Mouse (Mus musculus) telencephalon, adult 2 months (tissue): ENCODE data around the gene Tmem132e.
A peak's percentile ranks its signal among the peaks of the same experiment; 100 is the strongest.

ENCODE experiments used
- DNase-seq: peaks from one replicate; pipeline ENCODE4 v3.0.0-alpha.2; 2011; ENCODE audit warnings: low read depth, low spot score

Tmem132e gene

GRCm38 (mm10) chr11:82388371-82389313 is at the start of gene Tmem132e:
Tmem132e (plus strand) TSS chr11:82388900.
- DNase-seq = no peak

DNA sequence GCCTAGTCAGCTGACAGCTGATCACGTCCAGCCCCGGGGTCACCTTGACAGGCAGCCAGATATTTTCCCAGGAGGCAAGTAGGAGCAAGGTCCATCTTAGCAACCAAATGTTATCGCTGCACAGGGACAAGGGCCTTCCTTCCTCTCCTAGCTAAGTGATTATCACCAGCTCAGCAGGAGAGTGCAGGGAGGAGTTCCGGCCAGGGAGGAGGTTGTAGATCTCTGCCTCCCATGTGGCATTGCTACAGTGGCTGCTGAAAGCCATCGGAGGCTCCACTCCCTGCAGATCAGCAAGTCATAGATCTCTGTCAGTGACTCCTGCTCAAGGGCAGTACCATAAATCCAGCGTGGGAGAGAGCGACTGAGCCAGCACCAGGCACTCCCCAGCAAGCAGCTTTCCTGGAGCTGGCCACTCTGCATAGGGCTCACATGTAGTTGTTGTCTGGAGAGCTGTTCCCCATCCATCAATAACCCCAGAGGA is 48.7 kb upstream of the Tmem132e start:
- DNase-seq = no peak

GRCm38 (mm10) chr11:82340416-82340815 is 48.3 kb upstream of the Tmem132e start:
- DNase-seq = no peak

- no peak for DNase-seq
These were observed 47.8 kb upstream of the Tmem132e start for GRCm38 (mm10) chr11:82340900-82341299.

DNA sequence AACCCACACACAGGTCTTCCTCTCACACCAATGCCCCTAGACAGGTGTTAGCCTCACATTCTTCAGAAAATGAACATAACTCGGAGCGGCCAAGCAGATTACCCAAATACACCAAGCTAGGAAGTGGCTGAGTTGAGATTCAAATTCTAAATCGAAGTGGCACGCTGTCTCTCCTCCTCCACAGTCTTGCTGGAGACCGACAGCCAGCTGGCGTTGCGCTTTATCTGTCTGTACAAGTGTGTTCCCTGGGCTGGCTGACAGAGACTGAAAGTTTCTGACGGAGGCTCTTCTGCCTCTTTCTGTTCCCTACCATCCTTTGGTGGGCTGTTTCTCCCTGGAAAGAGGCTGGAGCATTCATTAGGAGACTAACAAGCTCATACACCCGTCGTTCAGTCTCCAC is 37.7 kb upstream of the Tmem132e start:
- peak; percentile 41 for DNase-seq

DNA sequence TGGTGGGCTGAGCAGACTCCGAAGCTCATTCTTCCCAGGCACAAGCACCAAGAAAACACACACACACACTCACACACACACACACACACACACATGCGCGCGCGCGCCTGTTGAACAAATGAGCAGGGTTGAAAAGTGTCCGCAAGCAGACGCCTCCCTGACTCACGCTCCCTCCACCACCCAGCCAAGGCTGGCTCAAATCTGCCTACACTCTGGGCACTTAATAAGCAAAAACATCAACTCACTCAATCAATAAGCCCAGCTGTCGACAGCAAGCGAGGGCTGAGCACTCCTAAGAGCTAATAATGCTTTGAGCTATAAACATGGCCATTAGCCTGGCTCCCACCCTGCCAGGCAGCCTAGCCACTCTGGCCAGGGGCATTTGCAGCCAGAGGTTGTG is 18.5 kb upstream of the Tmem132e start:
- DNase-seq = no peak

DNA sequence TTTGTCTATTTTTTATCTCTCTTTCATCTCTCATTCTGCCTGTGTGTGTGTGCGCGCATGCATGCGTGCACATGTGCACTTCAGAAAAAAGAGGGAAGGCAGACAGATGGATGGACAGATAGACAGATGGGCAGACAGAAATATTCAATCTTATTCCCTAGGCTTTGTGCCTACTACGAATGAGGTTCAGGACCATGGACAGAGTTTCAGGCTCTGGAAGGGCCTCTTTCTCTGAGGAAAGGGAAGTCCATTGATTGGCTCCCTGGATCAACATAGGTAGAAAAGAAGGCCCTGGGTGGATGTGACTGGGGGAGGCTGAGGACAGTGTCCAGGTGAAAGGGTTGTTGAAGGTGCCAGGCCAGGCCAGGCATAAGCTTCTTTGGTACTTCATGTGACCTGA is 17.1 kb upstream of the Tmem132e start:
- no peak for DNase-seq

DNA sequence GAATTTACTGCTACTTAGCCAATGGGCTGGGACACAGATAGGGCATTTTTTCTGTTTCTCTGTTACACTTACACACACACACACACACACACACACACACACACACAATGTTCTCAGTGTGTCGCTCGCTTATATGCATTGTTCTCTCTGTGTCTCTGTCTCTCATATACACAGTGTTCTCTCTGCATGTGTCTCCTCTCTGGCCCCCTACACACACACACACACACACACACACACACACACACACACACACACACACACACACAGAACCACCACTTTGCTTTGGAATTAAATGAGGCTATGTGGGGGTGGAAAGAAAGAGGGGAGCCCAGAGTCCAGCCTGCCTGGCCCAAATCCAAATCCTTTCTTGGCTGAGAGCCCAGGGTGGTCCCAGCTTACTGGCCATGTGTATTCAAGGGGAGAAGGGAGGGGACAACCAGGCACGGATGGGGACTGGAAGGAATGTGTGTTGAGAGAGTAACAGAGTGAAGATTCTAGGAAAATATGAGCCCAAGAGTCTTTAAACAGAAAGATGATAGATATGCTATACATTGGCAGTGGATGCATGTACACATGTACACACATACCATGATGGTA is 8.0 kb upstream of the Tmem132e start:
- DNase-seq = no peak

- peak; percentile 58 for DNase-seq
These were observed 1.6 kb upstream of the Tmem132e start for GRCm38 (mm10) chr11:82386970-82387540.

DNA sequence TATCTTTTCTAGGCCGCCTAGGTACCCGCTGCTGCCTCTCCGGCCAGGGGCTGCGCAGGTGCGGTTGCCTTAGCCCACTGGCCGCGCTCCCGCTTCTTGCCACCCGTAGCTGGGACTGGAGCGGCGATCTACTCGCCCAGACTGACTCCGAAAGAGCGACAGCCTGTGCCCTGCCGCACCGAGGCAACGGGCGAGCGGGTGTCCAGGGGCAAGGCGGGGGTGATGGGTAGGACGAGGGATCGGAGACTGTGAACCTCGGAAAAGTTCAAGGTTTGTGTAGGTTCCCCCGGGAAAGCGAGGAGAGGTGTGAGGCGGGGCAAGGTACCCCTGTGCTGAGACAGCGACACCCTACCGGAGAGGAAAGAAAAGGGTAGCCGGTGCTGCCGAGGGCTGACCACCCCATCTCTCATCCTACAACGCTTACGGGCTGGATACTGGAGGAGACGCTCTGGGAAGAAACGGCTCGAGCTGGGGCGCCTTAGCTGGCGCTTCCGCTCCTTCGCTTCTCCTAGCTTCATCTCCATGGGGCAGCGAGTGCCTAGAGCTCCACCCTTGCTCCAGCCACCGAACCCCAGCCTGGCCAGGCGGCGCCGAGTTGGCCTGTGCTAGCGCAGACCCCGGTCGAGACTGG is 874 bp upstream of the Tmem132e start:
- DNase-seq = no peak

DNA sequence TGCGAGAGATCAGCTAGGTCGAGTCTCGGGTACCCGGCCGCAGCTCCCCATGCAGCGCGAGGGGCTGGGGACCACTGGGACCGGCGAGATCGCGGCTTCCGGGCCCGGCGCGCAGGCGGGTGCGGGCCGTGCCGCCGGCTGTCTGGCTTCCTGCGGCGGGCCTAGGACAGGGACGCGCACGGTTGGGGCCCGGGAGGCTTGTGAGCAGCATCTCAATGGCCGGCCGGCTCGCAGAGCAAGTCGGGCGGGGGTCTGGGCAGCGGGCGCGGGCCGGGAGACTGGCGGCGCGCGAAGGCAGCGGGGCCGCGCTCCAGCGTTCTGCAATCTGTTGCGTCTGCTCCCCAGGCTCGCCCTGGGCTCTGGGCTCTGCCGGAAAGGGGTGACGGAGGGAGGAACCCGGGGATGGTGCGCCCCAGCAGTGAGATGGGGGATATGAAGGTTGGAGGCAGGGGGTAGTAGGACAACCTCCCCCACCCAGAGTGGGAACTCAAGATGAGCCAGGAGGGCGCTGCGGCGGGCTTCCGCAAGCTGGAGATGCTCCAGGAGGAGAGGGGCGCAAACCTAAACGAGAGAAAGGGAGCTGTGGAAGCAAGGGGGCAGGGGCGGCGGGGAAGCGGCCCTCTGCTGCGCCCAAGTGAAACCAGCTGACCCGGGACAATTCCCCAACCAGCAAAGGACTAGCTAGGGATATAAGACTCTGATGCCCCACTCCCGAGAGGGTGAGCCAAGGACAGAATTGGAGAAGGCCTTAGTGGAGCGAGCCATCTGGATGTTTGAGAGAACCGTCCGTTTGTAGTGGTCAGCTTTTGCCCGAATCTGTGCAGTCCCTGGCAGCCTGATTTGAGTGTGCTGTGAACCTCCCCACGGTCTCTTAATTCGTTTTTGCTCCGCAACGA is 944 bp downstream of the Tmem132e start:
- DNase-seq = no peak

- no peak for DNase-seq
These were observed 3.6 kb downstream of the Tmem132e start for GRCm38 (mm10) chr11:82392341-82392740.

DNA sequence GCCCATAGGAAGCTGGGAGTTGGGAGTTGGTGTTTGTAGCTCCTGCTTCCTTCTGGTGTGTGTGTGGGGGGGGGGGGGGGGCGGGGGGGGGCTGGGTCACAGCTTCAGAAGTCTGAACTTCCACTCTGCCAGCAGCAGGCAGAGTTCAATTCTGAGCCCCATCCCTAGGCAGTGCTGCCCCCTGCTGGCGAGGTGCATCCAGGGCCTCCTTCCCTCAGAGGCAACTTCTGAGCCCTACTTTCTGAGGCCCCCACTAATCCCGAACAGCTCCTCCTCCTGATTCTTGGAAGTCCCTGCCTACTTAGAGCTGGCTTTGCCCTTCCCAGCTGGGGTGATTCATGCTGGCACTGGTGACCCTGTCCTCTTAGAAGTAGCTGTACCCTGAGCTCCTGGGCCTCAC is 10.9 kb downstream of the Tmem132e start:
- no peak for DNase-seq

GRCm38 (mm10) chr11:82405641-82406040 is 16.9 kb downstream of the Tmem132e start:
- DNase-seq = no peak

- no peak for DNase-seq
These were observed 17.9 kb downstream of the Tmem132e start for GRCm38 (mm10) chr11:82406358-82407221.

GRCm38 (mm10) chr11:82412496-82412895 is 23.8 kb downstream of the Tmem132e start:
- DNase-seq = no peak

DNA sequence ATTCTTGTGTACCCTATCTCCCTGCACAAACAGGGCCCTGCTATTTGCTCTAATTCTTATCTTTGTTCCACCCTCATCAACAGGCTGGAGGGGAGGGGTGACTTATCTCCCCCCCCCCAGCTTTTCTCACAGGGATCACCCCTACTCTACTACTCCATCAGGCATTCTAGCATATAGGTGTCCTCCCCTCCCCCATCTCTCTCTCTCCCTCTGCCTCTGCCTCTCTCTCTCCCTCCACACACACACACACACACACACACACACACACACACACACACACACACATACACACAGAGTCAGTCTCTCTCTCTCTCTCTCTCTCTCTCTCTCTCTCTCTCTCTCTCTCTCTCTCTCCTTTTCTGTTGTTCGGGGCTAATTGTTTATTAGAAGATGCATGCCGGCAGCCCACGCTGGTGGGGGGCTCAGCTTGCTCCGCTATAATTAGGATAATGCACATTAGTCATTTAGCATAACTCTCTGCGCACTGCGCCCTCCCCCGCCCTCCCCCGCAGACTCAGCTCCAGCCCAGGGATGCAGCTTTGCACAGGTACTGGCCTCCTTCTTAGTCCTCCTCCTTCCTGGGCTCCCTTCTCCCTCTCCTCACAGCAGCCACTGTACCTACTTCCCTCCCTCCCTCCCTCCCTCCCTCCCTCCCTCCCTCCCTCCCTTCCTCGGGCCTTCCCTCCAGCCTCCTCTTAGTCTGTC is 29.8 kb downstream of the Tmem132e start:
- peak; percentile 28 for DNase-seq

- no peak for DNase-seq
These were observed 33.2 kb downstream of the Tmem132e start for GRCm38 (mm10) chr11:82421909-82422308.

DNA sequence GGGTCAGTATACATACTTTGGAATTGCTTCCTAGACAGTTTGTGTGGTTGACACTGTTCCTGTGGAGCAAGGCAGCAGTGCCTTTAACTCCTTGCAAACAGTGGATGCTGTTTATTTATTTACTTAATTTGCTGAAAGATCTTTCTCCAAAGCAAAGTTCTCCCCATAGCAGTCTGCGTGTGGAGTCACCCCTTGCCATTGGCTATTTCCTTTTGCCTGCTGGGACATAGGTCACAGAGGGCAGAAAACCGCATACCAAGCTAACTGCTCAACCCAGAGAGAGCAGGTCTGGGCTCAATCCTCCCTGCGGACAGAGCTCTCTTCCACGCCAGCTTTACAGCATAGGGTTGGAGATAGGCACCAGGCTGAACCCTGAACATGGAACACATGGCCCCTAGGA is 34.8 kb downstream of the Tmem132e start:
- DNase-seq = no peak
